Mouse (Mus musculus) stomach, adult 2 months (tissue): ENCODE measurements around the gene 1110065P20Rik. TPM values are rescaled to one million over a fixed set of nuclear protein-coding genes. Genes with fewer than 3 reads are reported as not detected.

Experiments used
- polyA plus RNA-seq: library from polyadenylated mRNA; depleted of rRNA; stranded (reverse); fragments of >200 nt; gene quantifications from 2 replicates; pipeline ENCODE4 v1.2.3, GENCODE M21; 2012; rRNA removed

Gene 1110065P20Rik
- 20.4 and 33.6 TPM in 2 replicates for polyA plus RNA-seq

DNA sequence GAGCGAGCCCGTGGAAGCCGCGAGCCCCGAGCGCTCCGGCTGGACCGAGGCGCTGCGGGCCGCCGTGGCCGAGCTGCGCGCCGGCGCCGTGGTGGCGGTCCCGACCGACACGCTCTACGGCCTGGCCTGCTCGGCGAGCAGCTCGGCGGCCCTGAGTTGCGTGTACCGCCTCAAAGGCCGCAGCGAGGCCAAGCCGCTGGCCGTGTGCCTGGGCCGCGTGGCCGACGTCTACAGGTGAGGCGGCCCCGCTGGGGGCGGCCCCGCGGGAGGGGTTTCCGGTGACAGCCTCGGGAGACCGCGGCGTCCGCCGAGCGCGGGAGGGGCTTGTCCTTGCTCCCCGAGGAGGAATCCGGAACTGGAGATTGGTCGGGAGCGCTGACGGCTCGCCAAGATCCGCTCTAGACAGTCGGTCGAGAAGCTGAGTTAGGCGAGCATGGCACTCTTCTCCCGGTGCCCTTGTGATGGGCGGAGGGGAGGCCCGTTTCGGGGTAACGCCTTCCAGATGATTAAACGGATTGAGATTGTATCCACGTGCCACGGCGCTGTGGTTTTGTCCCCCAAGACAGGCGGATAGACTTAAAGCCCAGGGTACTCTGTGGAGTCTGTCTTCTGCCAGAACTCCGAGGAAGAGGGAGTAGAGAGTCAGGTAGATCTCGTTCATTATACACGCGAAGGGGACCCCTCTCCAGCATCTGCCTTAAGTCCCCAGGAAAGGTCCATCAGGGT, at the start of gene 1110065P20Rik:
1110065P20Rik (minus strand) TSS at position 264 of the 726 bp plus-strand sequence.

DNA sequence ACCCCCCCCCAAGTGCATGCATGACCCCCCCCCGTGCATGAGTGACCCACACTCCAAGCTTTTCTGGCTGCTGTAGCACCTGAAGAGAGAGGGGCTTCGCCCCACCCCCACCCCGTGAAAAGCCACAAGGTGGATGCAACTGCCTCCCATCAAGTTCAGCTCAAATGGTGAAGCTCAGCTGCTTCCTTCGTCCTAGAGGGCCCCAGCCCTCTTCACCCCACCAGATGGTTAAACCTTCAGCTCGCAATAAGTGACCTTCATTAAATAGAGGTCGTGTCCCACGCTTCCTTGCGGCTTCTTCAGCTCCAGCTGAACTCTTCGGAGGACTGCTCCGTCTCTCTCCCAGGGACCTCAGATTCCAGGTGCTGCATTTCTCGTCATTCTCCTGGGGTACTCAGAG, 29.6 kb upstream of the 1110065P20Rik start, which contains the start of gene Epha10:
Epha10 (plus strand) TSS at position 301 of the 400 bp plus-strand sequence.

DNA sequence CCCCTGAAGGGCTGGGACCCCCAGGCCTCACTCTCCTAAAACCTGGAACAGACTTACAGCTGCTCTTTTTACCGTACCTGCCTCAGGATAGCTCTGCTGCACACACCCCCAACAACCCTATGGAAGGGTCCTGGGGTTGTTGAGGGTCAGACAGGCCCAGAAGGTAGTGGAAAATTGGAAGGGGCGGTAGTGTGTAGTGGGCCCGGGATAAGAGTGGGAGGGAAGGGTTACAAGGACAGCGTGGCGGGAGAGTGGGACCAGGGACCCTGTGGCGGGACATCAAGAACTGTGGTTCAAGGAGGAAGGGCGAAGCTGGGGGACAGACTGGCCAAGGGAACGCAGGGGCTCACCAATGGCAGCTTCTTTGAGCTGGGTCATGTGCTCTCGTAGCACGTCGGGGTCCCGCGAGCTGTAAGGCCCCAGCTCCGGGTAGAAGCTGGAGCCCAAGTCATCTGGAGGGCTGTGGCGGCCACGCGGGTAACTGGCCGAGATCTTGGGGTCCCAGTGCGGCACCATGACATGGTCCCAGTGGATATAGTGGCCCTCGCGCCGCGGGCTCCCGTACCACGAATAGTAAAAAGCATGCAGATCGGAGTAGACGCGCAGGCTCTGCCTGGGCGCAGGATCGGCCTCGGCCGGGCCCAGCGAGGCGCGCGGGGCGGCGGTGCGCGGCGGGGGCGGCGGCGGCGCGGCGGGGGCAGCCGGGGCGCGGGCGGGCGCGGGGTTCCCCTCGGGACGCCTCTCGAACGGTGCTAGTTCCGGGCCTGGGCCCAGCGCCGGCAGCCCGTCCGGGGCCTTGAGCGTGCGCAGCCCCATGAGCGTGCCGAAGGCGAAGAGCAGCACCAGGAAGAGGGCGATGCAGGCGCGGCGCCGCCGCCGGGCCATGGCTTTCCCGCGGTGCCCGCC, 10.5 kb upstream of the 1110065P20Rik start, which contains the start of gene Maneal:
Maneal (minus strand) TSS at position 889 of the 906 bp plus-strand sequence.

DNA sequence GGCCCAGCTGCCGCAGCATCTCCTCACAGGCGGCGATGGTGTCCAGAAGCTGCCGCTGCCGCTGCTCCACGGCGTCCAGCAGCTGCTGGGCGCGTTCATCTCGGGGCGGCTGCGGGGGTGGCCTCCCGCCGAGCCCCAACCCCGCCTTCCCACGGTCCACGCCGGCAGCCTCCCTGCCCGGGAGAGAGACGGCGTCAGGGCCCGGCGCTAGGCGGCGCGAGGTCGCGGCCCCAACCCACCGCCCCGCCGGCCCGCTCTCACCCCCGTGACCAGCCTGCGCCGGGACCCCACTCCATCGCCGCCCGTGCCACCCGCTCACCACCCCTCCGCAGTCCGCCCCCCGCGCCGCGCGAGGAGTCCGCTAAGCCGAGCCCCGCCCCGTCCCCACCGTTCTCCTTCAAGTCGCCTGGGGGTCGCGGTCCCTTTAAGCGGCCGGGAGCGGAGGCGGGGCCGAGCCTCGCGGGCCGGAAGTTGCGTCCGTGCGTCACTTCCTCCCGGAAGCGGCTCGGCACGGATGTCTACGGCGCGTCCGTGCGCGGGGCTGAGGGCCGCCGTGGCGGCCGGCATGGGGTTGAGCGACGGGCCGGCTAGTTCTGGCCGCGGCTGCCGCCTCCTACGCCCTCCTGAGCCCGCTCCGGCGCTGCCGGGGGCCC, 609 bp downstream of the 1110065P20Rik start, which contains the start of gene Yrdc:
Yrdc (plus strand) TSS at position 419 of the 653 bp plus-strand sequence.

DNA sequence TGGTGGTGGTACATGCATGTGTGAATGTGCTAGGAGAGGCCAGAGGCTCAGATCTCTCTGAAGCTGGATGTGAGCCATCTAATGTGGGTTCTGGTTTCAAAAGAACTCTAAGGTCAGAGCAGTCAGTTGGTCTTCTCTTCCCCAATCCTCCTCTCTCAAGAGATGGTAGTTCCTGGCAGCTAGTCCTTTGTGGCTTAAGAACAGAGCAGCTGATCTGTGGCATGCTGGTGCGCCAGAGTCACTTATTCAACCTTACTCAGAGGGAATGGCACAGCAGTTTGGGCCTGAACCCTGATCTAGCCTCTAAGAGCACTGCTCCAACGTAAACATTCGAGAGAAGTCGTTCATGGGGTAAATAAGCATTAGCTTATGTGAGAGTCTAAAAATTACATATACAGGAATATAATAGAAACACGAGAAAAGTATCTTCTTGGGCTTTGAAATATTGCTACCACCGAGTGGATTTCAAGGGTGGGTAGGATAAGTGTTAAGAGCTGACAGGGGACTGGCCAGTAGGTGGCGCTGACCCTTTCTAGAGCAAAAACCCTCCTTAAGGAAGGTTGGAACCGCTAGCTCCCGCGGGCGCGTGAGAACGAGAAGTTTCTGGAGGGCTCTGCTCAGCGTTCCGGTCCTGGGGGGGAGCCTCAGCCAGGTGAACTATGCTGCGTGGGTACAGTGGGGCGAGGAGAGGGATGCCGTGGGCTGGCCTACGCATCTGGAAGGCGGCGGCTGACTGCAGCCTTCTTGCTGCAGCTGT, 49.3 kb downstream of the 1110065P20Rik start, which contains the start of gene Mtf1:
Mtf1 (plus strand) TSS at position 553 of the 757 bp plus-strand sequence.

Other genes starting within 250 kb of the 1110065P20Rik start
- not detected in 2 replicates for gene 3100002H09Rik, start 240.4 kb downstream of the 1110065P20Rik start, polyA plus RNA-seq
- gene Pou3f1, start 194.4 kb downstream of the 1110065P20Rik start, polyA plus RNA-seq, result 0.76 and 1.7 TPM in 2 replicates
- gene Utp11, start 157.6 kb downstream of the 1110065P20Rik start, polyA plus RNA-seq, result 0.92 and 1.8 TPM in 2 replicates
- gene Fhl3, start 150.5 kb downstream of the 1110065P20Rik start, polyA plus RNA-seq, result 28.0 and 43.1 TPM in 2 replicates
- 2.1 and 2.4 TPM in 2 replicates for gene Sf3a3, start 136.4 kb downstream of the 1110065P20Rik start, polyA plus RNA-seq
- gene Inpp5b, start 109.3 kb downstream of the 1110065P20Rik start, polyA plus RNA-seq, result 12.7 and 14.2 TPM in 2 replicates
- gene Mtf1, start 49.1 kb downstream of the 1110065P20Rik start, polyA plus RNA-seq, result 2.1 TPM in 2 replicates
- gene Yrdc, start 517 bp downstream of the 1110065P20Rik start, polyA plus RNA-seq, result 16.7 and 25.2 TPM in 2 replicates
- 0.37 and 0.65 TPM in 2 replicates for gene Maneal, start 11.0 kb upstream of the 1110065P20Rik start, polyA plus RNA-seq
- not detected in 2 replicates for gene Epha10, start 29.7 kb upstream of the 1110065P20Rik start, polyA plus RNA-seq
- 5.5 and 9.2 TPM in 2 replicates for gene 9930104L06Rik, start 85.9 kb upstream of the 1110065P20Rik start, polyA plus RNA-seq
- 8.1 and 8.8 TPM in 2 replicates for gene Cdca8, start 88.1 kb upstream of the 1110065P20Rik start, polyA plus RNA-seq
- 3.5 and 4.6 TPM in 2 replicates for gene Rspo1, start 135.2 kb upstream of the 1110065P20Rik start, polyA plus RNA-seq
- 2.2 and 3.5 TPM in 2 replicates for gene Gnl2, start 165.4 kb upstream of the 1110065P20Rik start, polyA plus RNA-seq
- not detected in 2 replicates for gene Dnali1, start 214.5 kb upstream of the 1110065P20Rik start, polyA plus RNA-seq
- 2.3 and 2.8 TPM in 2 replicates for gene Snip1, start 215.5 kb upstream of the 1110065P20Rik start, polyA plus RNA-seq
- gene Meaf6, start 233.9 kb upstream of the 1110065P20Rik start, polyA plus RNA-seq, result 2.5 and 2.8 TPM in 2 replicates